Mouse (Mus musculus) neural tube, embryonic 12.5 days (tissue): Measurements from ENCODE around the gene Pafah1b3. TPM values are rescaled to one million over a fixed set of nuclear protein-coding genes. Genes with fewer than 3 reads are reported as not detected.
"Not testable (repeated sequence)": the region's sequence is repeated elsewhere in the genome, so short reads cannot be mapped to it uniquely, and the experiment has no call there.

Experiments
- ATAC-seq: fragments of 200-750 bp; cut with Nextera tagmentation; 2 replicates; pipeline ENCODE4 v1.8.0; 2017; ENCODE audit warnings: low read depth, mild to moderate bottlenecking, moderate TSS enrichment, moderate library complexity; ENCODE audit not compliant: low FRiP score
- H3K27ac ChIP-seq: fragments of 300-500 bp; sonication (generic); 2 replicates; pipeline ENCODE4 v1.5.1; 2016
- H3K27me3 ChIP-seq: fragments of 300-500 bp; sonication (generic); replicated peaks from 2 replicates; pipeline ENCODE4 v1.6.1; 2016; ENCODE audit warnings: mild to moderate bottlenecking
- H3K36me3 ChIP-seq: fragments of 300-500 bp; sonication (generic); 2 replicates; pipeline ENCODE4 v1.6.1; 2016; ENCODE audit warnings: mild to moderate bottlenecking
- H3K4me1 ChIP-seq: fragments of 300-500 bp; sonication (generic); 2 replicates; pipeline ENCODE4 v1.6.1; 2016
- H3K4me2 ChIP-seq: fragments of 300-500 bp; sonication (generic); replicated peaks from 2 replicates; pipeline ENCODE4 v1.6.1; 2016; ENCODE audit warnings: mild to moderate bottlenecking
- H3K4me3 ChIP-seq: fragments of 300-500 bp; sonication (generic); 2 replicates; pipeline ENCODE4 v1.5.1; 2016
- H3K9ac ChIP-seq: fragments of 300-500 bp; sonication (generic); 2 replicates; pipeline ENCODE4 v1.6.1; 2016; ENCODE audit warnings: mild to moderate bottlenecking
- H3K9me3 ChIP-seq: fragments of 300-500 bp; sonication (generic); 2 replicates; pipeline ENCODE4 v1.6.1; 2016; ENCODE audit warnings: mild to moderate bottlenecking
- WGBS: fragments of 180-500 bp; shearing (Covaris S2); methylation state at CpG from one replicate; pipeline ENCODE4 v1.1.7; 2016; 5-methylcytosine and 5-hydroxymethylcytosine counted together
- polyA plus RNA-seq: library from polyadenylated mRNA; unstranded; fragments of >200 nt; fragmentation: Nextera tagmentation; extraction: Ambion mirVana; gene quantifications from 2 replicates; pipeline ENCODE4 v1.2.1, GENCODE M21; 2016

Pafah1b3 gene
- polyA plus RNA-seq, 1 experiment from 2014 or later, result 400 TPM

GRCm38 (mm10) chr7:25270652-25271633 lies 26.8 kb downstream of the Pafah1b3 start:
- no peak overlapping the region for H3K27ac ChIP-seq
- H3K27me3 ChIP-seq, result no peaks in the 10 kb centered on the region
- H3K4me1 ChIP-seq, result peaks cover 39% of the 10 kb centered on the region
- ATAC-seq, result no peak
- peaks cover 32% of the 10 kb centered on the region for H3K36me3 ChIP-seq
- H3K4me2 ChIP-seq, result peak overlapping the region; percentile 80; the same call in 1 of the 2 replicates
- no peak overlapping the region for H3K9ac ChIP-seq
- H3K9me3 ChIP-seq, result no peaks in the 10 kb centered on the region
- H3K4me3 ChIP-seq, result no peak overlapping the region
- WGBS, result 91% methylated on average over 35 of the region's 35 CpGs

GRCm38 (mm10) chr7:25269545-25270271 lies 28.1 kb downstream of the Pafah1b3 start:
- peak overlapping the region; percentile 80 for H3K4me2 ChIP-seq
- H3K4me1 ChIP-seq, result peaks cover 28% of the 10 kb centered on the region
- no peak overlapping the region for H3K27ac ChIP-seq
- H3K9me3 ChIP-seq, result no peaks in the 10 kb centered on the region
- ATAC-seq, result no peak
- 90% methylated on average over 8 of the region's 8 CpGs for WGBS
- H3K36me3 ChIP-seq, result peaks cover 32% of the 10 kb centered on the region
- H3K9ac ChIP-seq, result peak overlapping the region; percentile 84; the same call in 1 of the 2 replicates
- H3K27me3 ChIP-seq, result no peaks in the 10 kb centered on the region; the same call in 1 of the 2 replicates
- H3K4me3 ChIP-seq, result peak overlapping the region; percentile 9

- H3K27ac ChIP-seq, result no peak overlapping the region
- peak overlapping the region; percentile 84 for H3K9ac ChIP-seq
- no peaks in the 10 kb centered on the region for H3K9me3 ChIP-seq
- WGBS, result 53% methylated on average over 4 of the region's 4 CpGs
- no peak for ATAC-seq
- H3K27me3 ChIP-seq, result no peaks in the 10 kb centered on the region; the same call in 1 of the 2 replicates
- H3K4me1 ChIP-seq, result peaks cover 21% of the 10 kb centered on the region
- H3K36me3 ChIP-seq, result peaks cover 32% of the 10 kb centered on the region
- H3K4me2 ChIP-seq, result peak overlapping the region; percentile 80
- peak overlapping the region; percentile 82 for H3K4me3 ChIP-seq
Measured at GRCm38 (mm10) chr7:25269029-25269428, 28.8 kb downstream of the Pafah1b3 start.

GRCm38 (mm10) chr7:25268588-25268987 lies 29.2 kb downstream of the Pafah1b3 start:
- Histone ChIP-seq H3K27me3 (no peaks in the 10 kb centered on the region; the same call in 1 of the 2 replicates), H3K4me2 (peak overlapping the region; percentile 80), H3K27ac (peak overlapping the region; percentile 75; the same call in 1 of the 2 replicates), H3K9ac (peak overlapping the region; percentile 84), H3K9me3 (no peaks in the 10 kb centered on the region), H3K36me3 (peaks cover 29% of the 10 kb centered on the region), H3K4me1 (peaks cover 21% of the 10 kb centered on the region), H3K4me3 (peak overlapping the region; percentile 82)
- ATAC-seq, result no peak
- WGBS, result 4% methylated on average over 7 of the region's 7 CpGs

GRCm38 (mm10) chr7:25267751-25268463 lies 29.9 kb downstream of the Pafah1b3 start:
- H3K4me2 ChIP-seq, result peak overlapping the region; percentile 80
- ATAC-seq, result peak; percentile 95
- no peaks in the 10 kb centered on the region for H3K9me3 ChIP-seq
- H3K27ac ChIP-seq, result peak overlapping the region; percentile 75
- H3K36me3 ChIP-seq, result peaks cover 22% of the 10 kb centered on the region
- H3K9ac ChIP-seq, result peak overlapping the region; percentile 84
- H3K4me3 ChIP-seq, result peak overlapping the region; percentile 82
- H3K4me1 ChIP-seq, result peaks cover 21% of the 10 kb centered on the region
- under 1% methylated on average over 33 of the region's 33 CpGs for WGBS
- no peaks in the 10 kb centered on the region; the same call in 1 of the 2 replicates for H3K27me3 ChIP-seq

GRCm38 (mm10) chr7:25267301-25267750 lies 30.5 kb downstream of the Pafah1b3 start, which contains the start of gene Cic:
Gene Cic, plus strand, starts transcription at chr7:25267704.
- Histone ChIP-seq H3K27ac (peak within 1 kb of the TSS; percentile 75), H3K9me3 (no peaks in the 10 kb centered on the region), H3K36me3 (peaks cover 16% of the 10 kb centered on the region), H3K4me2 (peak within 1 kb of the TSS; percentile 80), H3K4me3 (peak within 1 kb of the TSS; percentile 82), H3K4me1 (peaks cover 21% of the 10 kb centered on the region), H3K27me3 (no peaks in the 10 kb centered on the region; the same call in 1 of the 2 replicates), H3K9ac (peak within 1 kb of the TSS; percentile 84)
- ATAC-seq, result peak; percentile 89
- WGBS, result under 1% methylated on average over 29 of the region's 29 CpGs

GRCm38 (mm10) chr7:25266180-25266962 lies 31.4 kb downstream of the Pafah1b3 start:
- no peak overlapping the region for H3K27ac ChIP-seq
- no peaks in the 10 kb centered on the region for H3K9me3 ChIP-seq
- 87% methylated on average over 8 of the region's 8 CpGs for WGBS
- ATAC-seq, result no peak
- H3K4me1 ChIP-seq, result peaks cover 21% of the 10 kb centered on the region
- H3K36me3 ChIP-seq, result peaks cover 7% of the 10 kb centered on the region
- no peak overlapping the region for H3K4me3 ChIP-seq
- peak overlapping the region; percentile 58 for H3K4me2 ChIP-seq
- no peak overlapping the region for H3K9ac ChIP-seq
- H3K27me3 ChIP-seq, result no peaks in the 10 kb centered on the region; the same call in 1 of the 2 replicates

GRCm38 (mm10) chr7:25265743-25266142 lies 32.0 kb downstream of the Pafah1b3 start:
- H3K27ac ChIP-seq, H3K9ac ChIP-seq, H3K36me3 ChIP-seq, H3K4me3 ChIP-seq, H3K27me3 ChIP-seq, H3K4me2 ChIP-seq, ATAC-seq, H3K9me3 ChIP-seq: not testable (repeated sequence)
- WGBS, result 89% methylated on average over 5 of the region's 5 CpGs
- peaks cover 19% of the 10 kb centered on the region for H3K4me1 ChIP-seq

- Histone ChIP-seq H3K4me1 (peaks cover 11% of the 10 kb centered on the region), H3K9ac (no peak overlapping the region), H3K27ac (no peak overlapping the region), H3K27me3 (no peaks in the 10 kb centered on the region; the same call in 1 of the 2 replicates), H3K36me3 (no peaks in the 10 kb centered on the region), H3K9me3 (no peaks in the 10 kb centered on the region), H3K4me3 (no peak overlapping the region), H3K4me2 (no peak overlapping the region)
- ATAC-seq, result no peak
- WGBS, result 20% methylated on average over 17 of the region's 17 CpGs
Measured at GRCm38 (mm10) chr7:25263968-25264870, 33.6 kb downstream of the Pafah1b3 start.

GRCm38 (mm10) chr7:25261896-25262295 lies 35.9 kb downstream of the Pafah1b3 start:
- no peak overlapping the region for H3K9ac ChIP-seq
- H3K4me2 ChIP-seq, result no peak overlapping the region
- H3K27ac ChIP-seq, result no peak overlapping the region
- H3K4me1 ChIP-seq, result peaks cover 3% of the 10 kb centered on the region
- WGBS, result 77% methylated on average over 1 of the region's 1 CpGs
- no peaks in the 10 kb centered on the region for H3K36me3 ChIP-seq
- no peak for ATAC-seq
- H3K4me3 ChIP-seq, result no peak overlapping the region
- no peaks in the 10 kb centered on the region for H3K9me3 ChIP-seq
- H3K27me3 ChIP-seq, result no peaks in the 10 kb centered on the region; the same call in 1 of the 2 replicates
